Mouse (Mus musculus): ENCODE results near the gene Map2k5. TPM values are rescaled to one million over a fixed set of nuclear protein-coding genes. Genes with fewer than 3 reads are reported as not detected.

Gene Map2k5
- 28.7 and 31.9 TPM in 2 replicates for polyA plus RNA-seq (2016; fragmentation: Nextera tagmentation; extraction: Ambion mirVana)

- DNase-seq (ENCODE audit: low spot score), result peak; percentile 95
Measured at GRCm38 (mm10) chr9:63377270-63378142, at the start of gene Map2k5. Map2k5 (minus strand) TSS chr9:63377902.

GRCm38 (mm10) chr9:63421096-63421736 is 43.5 kb upstream of the Map2k5 start:
- H3K36me3 ChIP-seq, result no peaks in the 10 kb centered on the region
- 60% methylated on average over 9 of the region's 9 CpGs for WGBS
- H3K27ac ChIP-seq, result no peak overlapping the region
- no peak overlapping the region for H3K4me3 ChIP-seq
- no peak for DNase-seq (ENCODE audit: low spot score)
- no peaks in the 10 kb centered on the region for H3K4me1 ChIP-seq
- no peaks in the 10 kb centered on the region for H3K9me3 ChIP-seq
- no peaks in the 10 kb centered on the region for H3K27me3 ChIP-seq (ENCODE audit: insufficient read depth, poor library complexity, severe bottlenecking)

More at GRCm38 (mm10) chr9:63377270-63378142, at the start of gene Map2k5:
- no peaks in the 10 kb centered on the region for H3K27me3 ChIP-seq (ENCODE audit: insufficient read depth, poor library complexity, severe bottlenecking)
- H3K36me3 ChIP-seq, result peaks cover 17% of the 10 kb centered on the region; the same call in 1 of the 2 replicates
- peak within 1 kb of the TSS; percentile 88 for H3K4me3 ChIP-seq
- H3K4me1 ChIP-seq, result peaks cover 51% of the 10 kb centered on the region
- peak within 1 kb of the TSS; percentile 98 for H3K27ac ChIP-seq
- H3K9me3 ChIP-seq, result no peaks in the 10 kb centered on the region
- WGBS, result under 1% methylated on average over 58 of the region's 58 CpGs

GRCm38 (mm10) chr9:63420396-63420795 is 42.7 kb upstream of the Map2k5 start:
- H3K27me3 ChIP-seq (ENCODE audit: insufficient read depth, poor library complexity, severe bottlenecking), result no peaks in the 10 kb centered on the region
- 65% methylated on average over 6 of the region's 6 CpGs for WGBS
- no peak overlapping the region for H3K27ac ChIP-seq
- H3K9me3 ChIP-seq, result no peaks in the 10 kb centered on the region
- no peak for DNase-seq (ENCODE audit: low spot score)
- no peaks in the 10 kb centered on the region for H3K36me3 ChIP-seq
- no peaks in the 10 kb centered on the region for H3K4me1 ChIP-seq
- no peak overlapping the region for H3K4me3 ChIP-seq

DNA sequence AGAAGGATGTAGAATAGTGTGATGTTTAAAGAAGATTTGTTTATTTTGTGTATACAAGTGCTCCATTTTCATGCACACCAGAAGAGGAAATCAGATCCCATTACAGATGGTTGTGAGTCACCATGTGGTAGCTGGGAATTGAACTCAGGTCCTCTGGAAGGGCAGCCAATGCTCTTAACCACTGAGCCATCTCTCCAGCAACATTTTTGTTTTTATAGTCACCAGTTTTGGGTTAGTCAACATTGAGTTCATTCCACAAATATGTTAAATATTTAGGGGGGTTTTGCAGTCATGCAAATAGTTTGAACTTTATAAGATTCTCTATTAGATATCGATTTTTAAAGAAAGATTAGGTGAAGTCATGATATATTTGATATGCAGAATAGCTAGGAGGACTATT is 22.5 kb upstream of the Map2k5 start:
- WGBS, result 82% methylated on average over 1 of the region's 1 CpGs
- DNase-seq (ENCODE audit: low spot score), result no peak
- Histone ChIP-seq H3K4me1 (peaks cover 21% of the 10 kb centered on the region), H3K9me3 (no peaks in the 10 kb centered on the region), H3K4me3 (no peak overlapping the region; the same call in 1 of the 2 replicates), H3K36me3 (no peaks in the 10 kb centered on the region), H3K27ac (no peak overlapping the region), H3K27me3 (ENCODE audit: insufficient read depth, poor library complexity, severe bottlenecking) (no peaks in the 10 kb centered on the region)

GRCm38 (mm10) chr9:63399463-63399815 is 21.7 kb upstream of the Map2k5 start:
- no peak for DNase-seq (ENCODE audit: low spot score)
- H3K36me3 ChIP-seq, result no peaks in the 10 kb centered on the region
- H3K4me1 ChIP-seq, result peaks cover 21% of the 10 kb centered on the region
- H3K9me3 ChIP-seq, result no peaks in the 10 kb centered on the region
- under 1% methylated on average over 8 of the region's 8 CpGs for WGBS
- H3K27me3 ChIP-seq (ENCODE audit: insufficient read depth, poor library complexity, severe bottlenecking), result no peaks in the 10 kb centered on the region
- H3K4me3 ChIP-seq, result peak overlapping the region; percentile 86
- peak overlapping the region; percentile 95 for H3K27ac ChIP-seq

DNA sequence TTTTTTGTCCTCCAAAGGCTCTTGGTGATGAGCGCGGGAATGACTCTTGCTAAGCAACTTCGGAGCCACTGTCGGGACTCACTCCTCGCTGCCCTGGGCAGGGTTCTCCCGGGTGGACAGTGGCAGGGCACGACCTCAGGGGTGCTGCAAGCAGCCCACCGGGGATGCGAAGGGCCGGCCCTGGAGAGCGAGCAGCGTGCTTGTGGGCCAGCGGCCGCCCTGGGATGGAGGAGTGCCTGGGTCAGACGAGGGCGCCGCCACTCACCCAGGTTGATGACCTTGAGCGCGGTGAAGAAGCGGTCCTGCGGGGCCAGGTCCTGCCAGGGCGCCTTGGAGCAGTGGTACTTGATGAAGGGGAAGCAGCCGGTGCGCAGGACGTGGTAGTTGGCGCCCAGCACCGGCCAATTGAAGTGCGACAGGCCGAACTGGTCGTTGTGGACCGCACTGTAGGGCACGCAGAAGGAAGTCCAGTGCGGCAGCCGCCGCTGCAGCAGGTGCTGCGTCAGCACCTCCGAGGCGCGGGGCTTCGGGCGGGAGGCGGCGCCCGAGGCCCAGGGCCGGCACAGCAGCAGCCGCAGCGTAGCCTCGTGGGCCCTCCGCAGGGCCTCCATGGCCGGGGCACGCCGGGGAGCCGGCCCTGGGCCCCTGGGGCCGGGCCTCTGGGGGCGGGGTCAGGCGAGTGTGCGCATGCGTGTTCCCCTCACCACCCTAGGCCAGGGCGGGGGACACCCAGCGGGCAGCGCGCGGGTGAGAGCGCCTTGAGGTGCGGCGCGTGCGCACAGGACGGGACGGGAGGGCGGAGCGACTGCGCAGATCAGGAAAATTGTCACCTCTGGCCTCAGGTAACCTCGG is 21.1 kb upstream of the Map2k5 start, which contains the start of gene 2300009A05Rik:
2300009A05Rik (minus strand) TSS at position 636 of the 852 bp plus-strand sequence.
- H3K4me3 ChIP-seq, result peak within 1 kb of the TSS; percentile 86
- DNase-seq (ENCODE audit: low spot score), result peak; percentile 97
- H3K36me3 ChIP-seq, result no peaks in the 10 kb centered on the region
- no peaks in the 10 kb centered on the region for H3K27me3 ChIP-seq (ENCODE audit: insufficient read depth, poor library complexity, severe bottlenecking)
- no peaks in the 10 kb centered on the region for H3K9me3 ChIP-seq
- peaks cover 21% of the 10 kb centered on the region for H3K4me1 ChIP-seq
- H3K27ac ChIP-seq, result peak within 1 kb of the TSS; percentile 95
- WGBS, result under 1% methylated on average over 74 of the region's 74 CpGs

DNA sequence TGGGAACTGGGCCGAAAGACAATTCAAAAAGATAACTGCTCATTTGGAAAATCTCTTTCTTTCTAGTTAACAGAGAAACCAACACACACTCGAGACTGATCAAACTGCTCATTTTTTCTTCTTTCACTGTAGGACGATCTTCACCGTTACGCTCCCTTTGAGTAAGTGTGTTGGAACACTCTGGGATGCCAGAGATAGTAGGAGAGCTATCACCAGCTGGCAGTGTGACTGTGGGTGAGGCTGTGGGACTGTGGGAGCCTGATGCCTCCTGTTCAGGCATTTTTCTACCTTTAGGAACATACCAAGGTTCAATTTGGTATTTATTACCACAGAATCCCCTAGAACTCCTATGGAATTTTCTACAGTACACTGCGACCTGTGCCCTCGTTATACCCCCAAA is 17.9 kb upstream of the Map2k5 start:
- Histone ChIP-seq H3K9me3 (no peaks in the 10 kb centered on the region), H3K36me3 (no peaks in the 10 kb centered on the region), H3K4me3 (no peak overlapping the region), H3K27ac (no peak overlapping the region), H3K4me1 (peaks cover 21% of the 10 kb centered on the region), H3K27me3 (ENCODE audit: insufficient read depth, poor library complexity, severe bottlenecking) (no peaks in the 10 kb centered on the region)
- DNase-seq (ENCODE audit: low spot score), result no peak
- WGBS, result 61% methylated on average over 7 of the region's 7 CpGs

- no peak overlapping the region for H3K27ac ChIP-seq
- no peaks in the 10 kb centered on the region for H3K9me3 ChIP-seq
- 59% methylated on average over 2 of the region's 2 CpGs for WGBS
- DNase-seq (ENCODE audit: low spot score), result no peak
- no peaks in the 10 kb centered on the region for H3K36me3 ChIP-seq
- H3K27me3 ChIP-seq (ENCODE audit: insufficient read depth, poor library complexity, severe bottlenecking), result no peaks in the 10 kb centered on the region
- no peak overlapping the region for H3K4me3 ChIP-seq
- H3K4me1 ChIP-seq, result peaks cover 3% of the 10 kb centered on the region; the same call in 1 of the 2 replicates
Measured at GRCm38 (mm10) chr9:63391307-63391706, 13.6 kb upstream of the Map2k5 start.

- H3K27me3 ChIP-seq (ENCODE audit: insufficient read depth, poor library complexity, severe bottlenecking), result no peaks in the 10 kb centered on the region
- WGBS, result 97% methylated on average over 4 of the region's 4 CpGs
- H3K4me3 ChIP-seq, result no peak overlapping the region
- no peak for DNase-seq (ENCODE audit: low spot score)
- H3K4me1 ChIP-seq, result peaks cover 5% of the 10 kb centered on the region; the same call in 1 of the 2 replicates
- H3K27ac ChIP-seq, result no peak overlapping the region
- no peaks in the 10 kb centered on the region for H3K9me3 ChIP-seq
- no peaks in the 10 kb centered on the region for H3K36me3 ChIP-seq
Measured at GRCm38 (mm10) chr9:63382761-63383160, 5.1 kb upstream of the Map2k5 start.

GRCm38 (mm10) chr9:63380326-63380725 is 2.6 kb upstream of the Map2k5 start:
- Histone ChIP-seq H3K9me3 (no peaks in the 10 kb centered on the region), H3K36me3 (0 out of 2 replicates have a peak, but pooled peaks cover 2% of the 10 kb centered on the region), H3K4me1 (peaks cover 27% of the 10 kb centered on the region), H3K27ac (no peak overlapping the region), H3K27me3 (ENCODE audit: insufficient read depth, poor library complexity, severe bottlenecking) (no peaks in the 10 kb centered on the region), H3K4me3 (no peak overlapping the region)
- 78% methylated on average over 3 of the region's 3 CpGs for WGBS
- no peak for DNase-seq (ENCODE audit: low spot score)

DNA sequence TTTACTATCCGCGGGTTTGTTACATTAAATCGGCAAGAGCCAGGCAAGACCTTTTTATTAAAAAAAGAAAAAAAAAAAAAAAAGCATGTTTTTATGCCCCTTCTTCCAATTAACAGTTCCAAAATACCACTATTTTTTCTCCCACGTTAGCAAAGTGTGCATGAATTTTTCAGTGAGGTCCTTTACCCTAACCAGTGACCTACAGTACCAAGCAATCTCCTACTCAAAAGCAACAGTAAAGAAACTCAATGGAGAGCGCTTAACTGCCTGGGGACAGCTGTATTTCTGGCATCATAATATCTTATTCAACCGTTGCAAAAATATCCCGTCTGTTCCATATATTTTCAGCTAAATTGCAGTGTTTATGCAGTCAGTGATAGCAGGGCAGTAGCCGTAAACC is 472 bp upstream of the Map2k5 start:
- 23% methylated on average over 8 of the region's 8 CpGs for WGBS
- H3K4me1 ChIP-seq, result peaks cover 47% of the 10 kb centered on the region
- DNase-seq (ENCODE audit: low spot score), result no peak
- H3K27ac ChIP-seq, result peak overlapping the region; percentile 98
- no peaks in the 10 kb centered on the region for H3K27me3 ChIP-seq (ENCODE audit: insufficient read depth, poor library complexity, severe bottlenecking)
- H3K4me3 ChIP-seq, result peak overlapping the region; percentile 88
- no peaks in the 10 kb centered on the region for H3K9me3 ChIP-seq
- H3K36me3 ChIP-seq, result peaks cover 17% of the 10 kb centered on the region; the same call in 1 of the 2 replicates

DNA sequence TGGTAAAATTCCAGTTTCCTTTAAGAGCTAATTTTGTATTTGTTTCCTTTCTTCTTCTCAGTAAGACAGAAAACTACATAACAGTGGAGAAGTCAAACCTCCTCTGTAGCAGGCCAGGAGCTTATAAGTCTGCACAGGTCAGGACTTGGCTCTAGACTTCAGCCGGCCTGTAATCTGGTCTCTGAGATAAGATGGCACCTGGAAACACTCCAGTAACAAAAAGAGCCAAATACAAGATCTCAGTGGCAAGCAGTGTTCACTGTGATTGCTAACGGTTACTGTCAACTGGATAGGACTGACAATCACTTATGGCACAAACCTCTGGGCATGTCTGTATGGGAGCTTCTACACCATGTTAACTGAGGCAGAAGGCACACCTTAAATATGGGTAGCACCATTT is 4.4 kb downstream of the Map2k5 start:
- H3K4me1 ChIP-seq, result peaks cover 76% of the 10 kb centered on the region
- no peaks in the 10 kb centered on the region for H3K9me3 ChIP-seq
- H3K4me3 ChIP-seq, result no peak overlapping the region
- no peak for DNase-seq (ENCODE audit: low spot score)
- H3K36me3 ChIP-seq, result peaks cover 36% of the 10 kb centered on the region
- no peaks in the 10 kb centered on the region for H3K27me3 ChIP-seq (ENCODE audit: insufficient read depth, poor library complexity, severe bottlenecking)
- 0 out of 2 replicates have a peak overlapping the region, but pooled peaks have one; percentile 52 for H3K27ac ChIP-seq
- 14% methylated on average over 2 of the region's 2 CpGs for WGBS
